Mouse (Mus musculus) embryo, embryonic 11.5 days (tissue): ENCODE measurements at regions not wholly inside any gene's neighbourhood (a gene's known extent, or its start where the extent isn't known, plus 50 kb on each side); places are given as distances from the start of the nearest gene placed in this dataset.

Experiments used
- DNase-seq: peaks from one replicate; pipeline ENCODE4 v3.0.0-alpha.2; 2012; ENCODE audit warnings: low read depth, low spot score

DNA sequence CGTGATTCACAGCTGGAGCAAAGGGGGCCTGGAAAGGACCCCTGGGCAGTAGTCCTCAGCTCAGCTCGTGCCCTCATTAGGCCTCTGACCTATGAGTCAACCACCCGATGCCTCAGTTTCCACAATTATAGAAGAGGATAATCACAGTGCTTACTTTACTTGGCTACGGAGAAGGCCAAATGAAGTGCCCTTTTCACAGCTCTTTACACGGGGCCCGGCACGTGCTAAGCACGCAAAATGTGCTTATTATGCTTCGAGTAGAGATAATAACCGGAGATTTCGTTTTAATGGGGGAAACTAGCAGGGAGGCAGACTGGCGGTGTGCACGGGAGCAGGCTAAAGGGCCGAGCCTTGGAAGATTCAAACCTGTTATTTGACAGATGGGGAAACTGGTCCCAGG is 102.4 kb upstream of the Jun start:
- DNase-seq, result no peak

DNA sequence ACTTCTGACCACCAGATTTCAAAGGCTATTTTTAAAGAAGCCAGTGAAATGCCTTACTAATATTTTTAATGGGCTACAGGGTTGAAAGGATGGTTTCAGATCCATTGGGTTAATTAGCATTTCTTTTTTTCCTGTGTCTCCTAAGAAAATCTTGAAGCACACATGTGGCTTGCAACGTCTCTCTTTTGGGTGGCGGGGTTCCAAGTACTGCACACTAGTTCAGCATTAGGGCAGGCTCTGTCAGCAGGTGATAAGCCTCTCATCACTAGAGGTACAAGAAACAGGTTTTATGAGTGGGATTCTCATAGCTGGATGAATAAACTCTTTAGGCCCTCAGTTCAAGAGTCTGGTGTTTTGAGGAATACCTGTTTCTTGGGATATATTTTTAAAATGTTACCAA is 103.2 kb upstream of the Jun start:
- DNase-seq, result no peak

DNA sequence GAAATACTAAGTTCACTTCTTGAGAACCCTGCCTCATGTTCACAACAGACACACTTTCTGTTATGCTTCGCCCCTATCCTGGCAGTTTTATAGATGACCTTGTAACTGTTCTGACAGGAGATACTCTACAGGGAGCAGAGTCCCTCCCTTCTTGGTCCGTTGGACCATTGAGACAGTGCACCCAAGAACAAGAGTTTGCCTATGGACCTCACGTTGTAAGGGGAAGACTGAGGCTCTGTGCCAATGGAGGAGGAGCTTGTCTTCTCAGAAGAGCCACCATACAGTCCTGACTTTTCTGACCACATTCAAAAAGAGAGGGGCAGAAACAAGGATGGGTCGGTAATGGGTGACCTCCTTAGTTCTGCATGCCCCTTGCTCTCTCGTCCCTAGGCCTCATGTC is 103.8 kb upstream of the Jun start:
- no peak for DNase-seq

DNA sequence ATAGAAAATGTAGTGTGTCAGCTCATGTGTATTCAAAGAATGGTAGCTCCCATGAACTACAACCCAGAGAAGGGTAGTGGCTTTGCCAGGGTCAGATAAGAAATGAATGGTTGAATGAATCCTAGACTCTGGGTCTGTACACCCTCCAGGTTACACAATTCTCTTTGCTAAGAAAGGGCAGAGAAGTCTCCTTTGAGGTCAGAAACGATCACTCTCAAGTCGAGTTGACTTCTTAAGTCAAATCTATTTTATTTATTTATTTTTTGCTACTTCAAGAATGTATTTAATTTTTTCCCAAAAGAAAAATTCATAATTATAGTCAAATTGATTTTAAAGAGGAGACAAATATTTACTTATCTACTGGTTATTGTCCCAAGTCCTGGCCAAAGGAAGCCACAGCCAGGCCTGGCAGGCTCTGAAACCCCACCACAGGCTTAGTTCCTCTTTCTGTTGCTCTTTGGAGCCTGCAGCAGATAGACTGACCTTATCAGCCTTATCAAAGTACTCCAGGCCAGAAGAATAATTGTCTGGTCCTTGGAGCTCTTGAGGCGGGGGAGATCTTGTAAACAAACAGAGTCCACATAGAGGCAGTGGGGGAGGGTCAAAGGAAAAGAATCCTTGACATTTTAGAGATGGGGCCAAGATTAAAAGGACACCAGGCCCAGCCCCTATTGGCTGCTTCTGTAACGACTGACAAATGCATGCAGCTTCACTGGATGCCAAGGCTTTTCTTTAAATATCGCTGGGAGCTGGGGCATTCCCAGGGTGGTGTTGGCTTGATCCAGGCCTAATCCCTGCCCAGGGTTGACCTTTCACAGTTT is 104.6 kb upstream of the Jun start:
- DNase-seq, result no peak

DNA sequence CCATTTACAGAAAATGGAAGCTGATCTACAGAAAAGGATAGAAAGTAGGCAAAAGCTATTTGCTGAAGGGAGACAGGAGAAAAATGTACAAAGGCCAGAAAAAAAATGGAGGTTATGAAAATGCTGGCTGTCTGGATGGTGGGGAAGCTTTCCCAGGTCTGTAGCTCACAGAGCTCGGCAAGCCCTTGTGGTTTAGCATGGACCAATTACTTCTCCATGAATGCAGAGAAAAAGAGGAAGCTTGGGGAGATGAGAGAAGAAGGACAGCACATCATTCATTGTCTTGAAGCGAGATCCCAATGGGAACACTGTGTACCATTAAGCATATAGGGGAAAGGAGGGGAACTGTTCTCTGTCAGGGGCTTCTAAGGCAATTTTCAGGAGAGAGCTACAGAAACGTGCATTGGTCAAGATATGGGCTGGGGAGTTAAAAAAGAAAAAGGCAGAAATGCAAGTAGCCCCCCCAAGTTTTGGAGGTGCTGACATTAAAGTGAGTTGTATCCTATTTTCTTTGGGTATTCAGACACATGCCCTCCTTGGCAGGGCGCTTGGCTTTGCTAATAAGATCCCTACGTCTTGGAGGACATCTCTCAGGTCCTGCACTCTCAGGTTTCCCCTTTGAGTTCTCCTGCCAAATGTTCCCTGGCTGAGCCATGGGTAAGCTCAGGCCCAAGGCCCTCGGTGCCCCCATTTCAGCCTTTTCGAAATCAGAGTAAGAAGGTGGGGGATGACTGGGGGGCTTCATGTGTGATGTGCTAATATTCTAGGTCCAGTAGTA is 105.8 kb upstream of the Jun start:
- no peak for DNase-seq

DNA sequence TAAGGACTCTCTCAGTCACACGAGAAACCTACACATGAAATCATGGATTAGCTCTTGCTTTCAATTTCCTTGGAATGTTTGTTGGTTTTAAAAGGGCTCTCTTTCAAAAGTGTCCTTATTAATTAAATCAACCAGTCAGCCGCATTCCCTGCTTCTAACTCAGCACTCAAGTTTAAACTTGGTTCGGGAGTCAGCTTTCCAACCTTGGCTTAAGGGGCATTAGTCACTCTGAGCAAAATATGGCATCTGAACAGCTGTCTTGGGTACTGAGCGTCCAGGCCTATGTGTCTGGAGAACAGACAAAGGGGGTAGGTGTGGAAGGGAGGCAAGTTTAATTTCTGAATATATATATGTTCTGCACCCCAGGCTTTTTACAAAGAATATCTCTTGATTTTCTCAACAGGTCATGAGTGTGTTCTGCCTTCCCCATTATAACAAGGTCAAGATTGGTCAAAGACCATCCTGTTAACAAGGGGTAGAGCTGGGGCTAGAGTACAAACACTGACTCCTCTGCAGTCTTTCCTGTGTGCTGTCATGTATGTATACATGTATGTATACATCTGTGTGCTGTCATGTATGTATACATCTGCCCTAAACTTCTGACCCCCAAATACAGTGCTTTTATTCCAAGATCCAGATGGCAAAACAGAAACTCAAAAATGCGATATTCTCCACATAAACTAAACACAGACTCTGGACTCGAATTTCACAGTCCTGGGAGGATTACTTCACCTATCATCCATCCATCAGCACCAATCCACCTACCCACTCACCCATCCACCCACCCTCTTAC is 106.8 kb upstream of the Jun start:
- no peak for DNase-seq

DNA sequence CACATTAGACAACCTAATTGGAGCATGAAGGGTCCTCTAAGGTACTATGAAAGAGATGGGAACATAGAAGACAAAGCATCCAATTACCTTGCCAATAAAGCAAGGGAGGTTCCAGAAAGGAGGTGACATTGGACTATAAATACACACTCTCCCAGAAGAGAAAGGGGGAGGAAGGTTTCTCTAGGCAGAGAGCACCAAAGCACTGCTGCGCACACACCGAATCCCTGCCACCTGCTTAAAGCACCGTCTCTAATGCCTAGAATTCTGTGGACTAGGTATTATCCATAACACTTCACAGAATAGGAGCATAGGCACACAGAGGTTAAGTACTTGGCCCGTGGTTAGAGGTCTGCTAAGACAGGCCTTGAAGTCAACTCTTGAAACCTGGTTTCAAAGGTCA is 107.8 kb upstream of the Jun start:
- no peak for DNase-seq

DNA sequence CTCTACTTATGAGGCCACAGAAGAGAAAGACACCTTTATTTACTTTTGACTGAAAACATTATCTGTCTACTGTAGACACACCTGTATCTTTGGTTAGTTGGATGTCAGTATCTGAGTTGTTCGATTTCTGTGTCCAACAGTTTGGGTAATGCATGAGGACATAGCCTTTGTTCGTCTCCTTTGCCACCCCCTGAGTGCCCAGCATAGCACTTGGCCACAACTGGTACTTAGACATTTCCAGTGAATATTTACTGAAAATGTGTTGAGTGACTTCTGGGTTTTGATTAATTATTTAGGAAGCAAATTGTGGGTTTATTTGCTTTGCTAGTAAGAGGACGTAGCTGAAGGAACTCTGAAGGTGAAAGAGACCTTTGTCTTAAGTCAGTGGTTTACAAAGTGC is 108.4 kb upstream of the Jun start:
- no peak for DNase-seq

DNA sequence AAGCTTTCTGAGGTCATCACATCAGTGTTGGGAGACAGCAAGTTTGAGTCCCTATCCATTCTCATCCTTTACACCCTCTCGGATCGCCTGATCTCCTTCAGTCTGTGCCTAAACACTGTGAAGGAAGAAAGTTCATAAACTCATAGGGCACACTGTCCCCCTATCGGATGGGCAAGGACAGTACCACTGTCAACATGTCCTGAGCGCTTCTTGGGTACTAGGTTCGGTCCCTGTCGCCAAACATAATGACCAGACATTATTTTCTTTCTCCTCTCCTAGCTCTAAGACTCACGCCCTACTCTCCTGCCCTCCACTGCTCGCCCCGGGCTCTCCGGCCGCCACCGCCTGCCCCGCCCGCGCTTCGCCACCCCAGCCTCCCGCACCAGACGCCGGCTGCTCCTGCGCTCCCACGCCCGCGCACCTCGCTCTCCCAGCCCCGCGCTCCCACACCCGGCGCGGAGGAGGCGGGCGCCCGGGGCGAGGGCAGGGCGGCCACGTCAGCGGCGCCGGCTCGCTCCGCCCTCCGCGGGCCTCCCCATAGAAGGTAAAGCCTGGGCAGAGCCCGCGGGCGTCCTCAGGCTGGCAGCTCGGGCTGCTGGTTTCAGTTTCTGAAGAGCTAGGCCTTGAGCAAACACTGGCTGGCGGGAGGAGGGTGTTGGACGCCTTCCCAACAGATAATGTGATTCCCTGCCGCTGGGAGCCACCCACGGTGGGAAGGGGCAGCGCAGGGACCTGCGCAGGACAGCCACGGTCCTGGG is 109.1 kb upstream of the Jun start:
- peak; percentile 65 for DNase-seq

DNA sequence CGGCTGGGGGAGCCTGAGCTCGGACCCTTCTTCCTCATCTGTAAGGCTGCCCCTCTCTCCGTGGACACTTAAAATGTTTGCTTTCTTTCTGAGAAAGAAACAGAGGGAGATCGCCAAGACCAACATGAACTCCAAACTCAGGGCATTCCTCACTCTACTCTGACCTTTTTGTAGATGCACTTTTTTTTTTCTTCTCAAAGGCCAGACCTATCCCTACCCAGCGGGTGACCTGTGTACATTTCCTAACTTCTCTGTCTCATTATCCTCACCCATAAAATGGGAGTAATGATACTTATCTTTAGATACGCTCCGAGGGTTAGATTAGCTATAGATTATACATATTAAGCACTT is 109.6 kb upstream of the Jun start:
- DNase-seq, result no peak

DNA sequence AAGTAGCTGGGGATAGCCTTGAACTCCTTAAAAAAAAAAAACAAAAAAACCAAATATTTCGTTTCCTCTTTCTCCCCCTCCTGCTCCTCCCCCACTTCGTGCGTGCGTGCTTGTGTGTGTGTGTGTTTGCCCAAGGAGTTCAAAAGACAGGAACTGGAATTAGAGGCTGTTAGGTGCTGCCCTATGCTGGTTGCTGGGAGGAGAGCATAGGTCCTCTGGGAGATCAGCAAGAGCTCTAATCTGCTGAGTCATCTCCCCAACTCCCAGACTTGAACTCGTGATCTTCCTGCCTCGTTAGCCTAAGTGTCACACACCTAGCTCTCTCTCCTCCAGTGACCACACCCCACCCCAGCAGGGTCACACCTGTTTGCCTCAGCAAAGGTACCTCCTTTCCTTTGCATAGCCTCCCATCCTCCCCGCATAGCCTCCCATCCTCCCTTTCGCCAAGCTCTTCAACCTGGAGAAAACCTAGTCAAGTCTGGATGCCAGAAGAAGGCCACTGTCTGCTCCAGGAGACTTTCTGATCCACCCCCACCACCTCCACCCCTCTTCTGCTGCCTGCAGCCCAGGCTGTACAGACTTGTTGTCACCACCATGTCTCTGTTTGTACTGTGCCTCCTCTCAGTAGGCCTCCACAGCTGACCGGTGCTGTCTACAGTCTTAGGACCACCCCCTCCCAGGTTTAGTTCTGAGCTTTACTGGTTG is 110.5 kb upstream of the Jun start:
- DNase-seq, result no peak

DNA sequence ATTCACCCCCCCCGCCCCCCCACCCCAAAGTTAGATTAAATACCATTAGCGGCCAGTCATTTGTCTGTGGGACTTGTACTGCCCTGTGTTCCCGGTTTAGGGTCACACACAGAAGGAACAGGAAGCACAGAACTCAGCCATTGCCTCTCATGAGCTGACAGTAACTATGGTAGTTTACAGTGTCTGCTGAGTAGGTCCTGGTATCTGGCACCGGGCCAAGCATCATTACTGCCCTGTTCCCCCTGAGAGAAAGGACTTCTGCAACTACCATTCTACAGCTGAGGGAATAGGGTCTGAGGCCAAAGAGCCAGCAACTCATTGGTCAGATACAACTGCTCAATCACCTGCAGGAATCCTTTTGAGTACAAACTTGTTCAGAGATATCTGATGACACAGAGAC is 111.4 kb upstream of the Jun start:
- no peak for DNase-seq

DNA sequence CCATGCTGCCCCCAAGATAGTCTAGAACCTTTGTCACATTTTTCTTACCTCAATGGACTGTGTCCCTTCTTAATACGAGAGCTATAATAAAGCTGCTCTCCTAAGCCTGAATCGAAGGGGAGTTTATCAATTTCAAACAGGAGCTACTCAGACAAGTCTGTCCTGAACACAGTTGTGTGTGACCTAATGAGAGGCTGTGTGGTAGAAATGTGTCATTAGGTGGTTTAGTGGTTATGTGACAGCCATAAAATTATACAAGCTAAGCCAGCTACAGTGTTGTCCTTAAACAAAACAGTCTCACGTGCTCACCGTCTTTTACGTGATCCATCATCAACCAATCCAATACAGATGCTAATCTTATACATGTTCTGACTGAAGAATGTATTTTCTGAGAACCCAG is 114.5 kb upstream of the Jun start:
- no peak for DNase-seq

DNA sequence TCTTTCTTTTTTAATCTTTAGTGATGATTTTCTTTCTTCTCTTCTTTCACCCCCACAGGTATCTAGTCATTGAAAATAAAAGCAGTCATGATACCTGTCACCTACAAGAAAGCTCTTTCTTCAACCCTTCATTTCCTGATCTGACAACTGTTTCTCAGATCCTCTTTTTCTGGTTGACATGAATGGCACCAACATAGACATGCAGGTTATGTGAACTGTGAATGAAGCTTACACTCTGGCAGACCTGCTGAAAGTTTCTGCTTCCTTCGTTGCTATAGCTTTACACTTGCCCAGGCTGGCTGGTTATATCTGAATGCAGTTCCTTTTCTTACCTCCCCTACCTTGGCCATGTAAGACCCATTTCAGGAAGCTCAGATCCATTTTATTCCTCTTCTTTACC is 115.2 kb upstream of the Jun start:
- no peak for DNase-seq

DNA sequence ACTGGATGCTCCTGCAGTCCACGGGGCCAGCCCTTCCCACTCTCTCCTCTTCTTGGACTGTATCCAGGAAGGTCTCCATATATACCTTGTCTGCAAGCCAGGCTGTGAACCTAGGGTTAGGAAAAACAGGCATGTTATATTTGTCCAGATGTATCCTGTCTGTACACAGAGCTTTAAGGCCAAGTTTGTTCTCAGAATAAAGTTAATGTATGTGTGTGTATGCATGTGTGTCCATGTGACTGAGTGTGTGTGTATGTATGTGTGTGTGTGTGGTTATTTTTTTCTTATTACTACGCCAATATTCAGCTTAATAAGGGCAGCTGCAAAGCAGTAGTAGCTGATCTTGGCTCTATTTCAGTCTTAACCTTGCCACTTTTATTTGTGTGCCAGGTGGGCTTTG is 117.7 kb upstream of the Jun start:
- DNase-seq, result no peak

DNA sequence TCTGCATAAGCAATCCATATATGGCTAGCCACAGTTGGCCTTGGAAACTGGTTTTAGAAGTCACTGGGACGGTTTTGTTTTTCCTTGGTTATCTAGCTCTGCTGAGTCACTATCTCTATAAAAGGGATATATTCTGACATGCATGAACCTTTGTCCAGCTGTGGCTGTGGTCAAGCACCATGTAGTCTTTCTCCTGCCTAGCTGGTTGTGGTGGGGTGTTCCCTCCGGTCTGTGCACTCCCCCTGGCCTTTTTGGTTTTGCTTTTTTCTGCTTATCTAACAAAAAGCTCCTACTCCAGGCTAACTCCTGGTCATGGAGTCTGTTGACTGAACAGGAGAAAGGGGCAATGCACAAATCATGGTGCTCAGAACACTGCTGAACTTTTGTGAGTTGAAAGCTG is 125.7 kb upstream of the Jun start:
- DNase-seq, result no peak

DNA sequence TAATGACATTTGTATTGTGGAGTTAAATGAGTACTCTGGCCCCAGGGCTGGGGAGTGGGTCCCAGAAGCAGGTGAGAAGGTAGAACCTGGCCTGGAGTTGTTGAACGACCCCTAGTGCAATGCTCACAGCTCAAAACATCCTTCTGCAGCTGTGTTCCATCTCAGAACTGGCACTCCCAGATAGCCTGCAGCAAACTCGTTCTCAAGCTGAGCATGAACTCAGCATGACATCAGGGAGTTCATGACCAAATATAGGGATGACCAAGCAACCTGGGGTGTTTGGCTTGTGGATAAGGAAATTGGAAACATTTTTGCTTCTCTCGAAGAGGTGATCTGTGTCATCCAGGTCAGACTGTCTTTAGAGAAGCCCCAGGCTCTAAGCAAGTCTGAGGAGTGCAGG is 126.4 kb upstream of the Jun start:
- DNase-seq, result no peak

DNA sequence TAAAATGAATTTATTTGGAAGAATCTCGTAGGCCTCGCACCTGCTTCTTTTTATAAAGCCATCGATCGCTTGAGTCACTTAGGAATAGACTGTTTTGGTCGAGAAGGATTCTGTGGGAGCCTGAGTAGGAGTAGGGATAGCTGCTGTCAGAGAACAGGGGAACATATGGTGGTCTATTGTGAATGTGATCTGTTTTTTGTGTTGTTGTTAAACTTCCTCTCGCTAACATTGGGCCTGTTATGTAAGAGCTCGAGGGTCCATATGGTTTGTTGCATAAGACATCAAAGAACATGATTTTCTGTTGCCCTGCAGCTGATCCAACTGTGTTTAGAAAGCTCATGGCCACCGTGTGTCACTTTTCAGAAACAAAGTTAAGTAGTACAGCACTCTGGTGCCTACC is 126.9 kb upstream of the Jun start:
- no peak for DNase-seq

DNA sequence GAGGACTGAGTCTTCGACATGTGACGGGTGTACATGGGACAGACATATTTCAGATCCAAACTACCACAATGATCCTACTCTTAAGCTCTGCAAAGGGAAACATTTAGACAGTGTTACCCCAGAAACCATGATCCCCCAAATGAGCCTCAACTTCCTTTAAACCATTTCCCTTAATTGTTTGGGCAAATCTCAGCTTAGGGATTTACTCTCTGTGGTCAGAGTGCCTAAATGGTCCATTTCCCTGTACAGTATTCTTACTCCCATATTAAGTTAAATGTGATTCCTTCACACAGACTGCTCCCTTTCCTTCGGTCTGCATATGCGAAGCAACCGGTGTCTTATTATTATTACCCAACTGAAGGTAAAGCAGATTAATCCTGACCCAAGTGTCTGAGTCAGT is 128.4 kb upstream of the Jun start:
- DNase-seq, result no peak

DNA sequence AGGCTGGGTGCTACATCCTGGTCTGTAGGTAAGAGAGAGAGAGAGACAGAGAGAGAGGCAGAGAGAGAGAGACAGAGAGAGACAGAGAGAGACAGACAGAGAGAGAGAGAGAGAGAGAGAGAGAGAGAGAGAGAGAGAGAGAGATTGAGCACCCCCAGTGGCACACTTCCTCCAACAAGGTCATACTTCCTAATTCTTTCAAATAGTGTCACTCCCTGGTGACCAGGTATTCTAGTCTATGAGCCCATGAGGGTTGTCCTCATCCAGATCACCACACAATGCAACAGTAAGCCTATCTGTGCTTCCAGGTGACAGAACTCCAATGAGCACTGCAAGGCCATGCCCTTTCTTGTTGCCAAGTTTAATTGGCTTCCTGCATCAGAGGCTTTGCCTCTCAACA is 129.0 kb upstream of the Jun start:
- no peak for DNase-seq

DNA sequence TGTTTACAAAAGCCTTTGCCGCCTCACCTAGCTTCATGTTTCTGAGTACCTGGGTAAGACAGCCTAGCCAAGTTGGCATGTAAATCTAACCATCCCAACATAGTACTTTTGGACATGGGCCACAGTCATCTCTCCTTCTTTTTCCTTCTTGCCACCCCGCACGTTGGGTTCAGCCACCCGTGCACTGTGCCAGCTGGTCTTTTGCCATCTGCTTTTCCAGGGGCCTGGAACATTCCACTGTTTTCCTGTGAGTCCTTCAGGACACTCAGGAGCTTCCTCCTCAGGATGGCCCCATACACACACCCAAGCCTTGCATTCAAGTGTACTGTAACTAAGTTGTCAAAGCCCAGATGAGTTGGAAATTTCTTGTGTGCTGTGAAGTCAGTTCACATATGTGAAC is 132.2 kb upstream of the Jun start:
- no peak for DNase-seq
